Mouse (Mus musculus) liver, embryonic 14.5 days (tissue): ENCODE measurements at regions not wholly inside any gene's neighbourhood (a gene's known extent, or its start where the extent isn't known, plus 50 kb on each side); places are given as distances from the start of the nearest gene placed in this dataset.

ENCODE experiments used
- ATAC-seq: fragments of 200-750 bp; cut with Nextera tagmentation; 2 replicates; pipeline ENCODE4 v1.8.0; 2017; ENCODE audit warnings: moderate number of reproducible peaks, mild to moderate bottlenecking, moderate library complexity; ENCODE audit not compliant: insufficient read depth
- DNase-seq, 3 experiments: peaks; one replicate each; pipeline ENCODE4 v3.0.0-alpha.2; 2012 to 2013; ENCODE audit warnings: low read depth in 3 of 3, low spot score in 3 of 3
- H3K27ac ChIP-seq: fragments of 300-500 bp; sonication (generic); 2 replicates; pipeline ENCODE4 v1.5.1; 2014; ENCODE audit warnings: moderate library complexity, mild to moderate bottlenecking, control low read depth, inconsistent platforms
- H3K27me3 ChIP-seq: fragments of 300-500 bp; sonication (generic); 2 replicates; pipeline ENCODE4 v1.6.1; 2014; ENCODE audit warnings: mild to moderate bottlenecking, low read length, moderate library complexity; ENCODE audit not compliant: control insufficient read depth, insufficient read depth
- H3K36me3 ChIP-seq: fragments of 300-500 bp; sonication (generic); replicated peaks from 2 replicates; pipeline ENCODE4 v1.6.1; 2014; ENCODE audit warnings: low read depth; ENCODE audit not compliant: control insufficient read depth, insufficient read depth
- H3K4me1 ChIP-seq, 2 experiments: fragments of 200-500 bp in 1 of 2; fragments of 300-500 bp in 1 of 2; sonication (generic) in 1 of 2; replicated peaks; 2 replicates each; pipeline ENCODE4 v1.6.1; 2012 to 2014; ENCODE audit warnings: antibody characterized with exemption in 1 of 2, inconsistent platforms in 1 of 2, low read length in 1 of 2; ENCODE audit not compliant: control insufficient read depth in 2 of 2, insufficient read depth in 2 of 2
- H3K4me2 ChIP-seq: fragments of 300-500 bp; sonication (generic); 2 replicates; pipeline ENCODE4 v1.6.1; 2014; ENCODE audit warnings: low read depth, mild to moderate bottlenecking, control low read depth, moderate library complexity
- H3K4me3 ChIP-seq, 2 experiments: fragments of 200-500 bp in 1 of 2; fragments of 300-500 bp in 1 of 2; sonication (generic) in 1 of 2; 2 replicates each; pipeline ENCODE4 v1.5.1; 2012 to 2014; ENCODE audit warnings: low read depth in 2 of 2, low read length in 2 of 2, mild to moderate bottlenecking in 2 of 2, control low read depth in 1 of 2, inconsistent platforms in 1 of 2, moderate library complexity in 1 of 2; ENCODE audit not compliant: insufficient read depth in 1 of 2
- H3K9ac ChIP-seq: fragments of 300-500 bp; sonication (generic); replicated peaks from 2 replicates; pipeline ENCODE4 v1.6.1; 2014; ENCODE audit warnings: mild to moderate bottlenecking, control low read depth, moderate library complexity
- H3K9me3 ChIP-seq: fragments of 300-500 bp; sonication (generic); 2 replicates; pipeline ENCODE4 v1.6.1; 2016; ENCODE audit warnings: low read length, mixed read lengths; ENCODE audit not compliant: control insufficient read depth
- CTCF ChIP-seq: IDR thresholded peaks from 2 replicates; pipeline ENCODE4 v1.5.1; 2016; ENCODE audit warnings: antibody characterized with exemption, low read depth, control low read depth
- EP300 ChIP-seq: IDR thresholded peaks from 2 replicates; pipeline ENCODE4 v1.6.1; 2016; ENCODE audit warnings: antibody characterized with exemption, low read depth
- WGBS: fragments of 180-500 bp; shearing (Covaris S2); extraction: QIAGEN DNeasy Blood & Tissue Kit; methylation state at CpG from one replicate; pipeline ENCODE4 v1.1.7; 2014; ENCODE audit not compliant: insufficient replicate concordance; 5-methylcytosine and 5-hydroxymethylcytosine counted together

- TF ChIP-seq CTCF (no peak), EP300 (no peak)
- Histone ChIP-seq H3K36me3 (no peaks in the 10 kb centered on the region), H3K4me3 (no peak overlapping the region), H3K9ac (no peak overlapping the region), H3K27me3 (no peaks in the 10 kb centered on the region), H3K4me1 (no peaks in the 10 kb centered on the region), H3K27ac (no peak overlapping the region), H3K9me3 (no peaks in the 10 kb centered on the region), H3K4me2 (no peak overlapping the region)
- DNase-seq (no peak), ATAC-seq (no peak)
- 65% methylated on average over 8 of the region's 8 CpGs for WGBS
Observed at GRCm38 (mm10) chr15:67373030-67373429, 872.3 kb upstream of the Lrrc6 start.

- Histone ChIP-seq H3K27ac (no peak overlapping the region), H3K36me3 (no peaks in the 10 kb centered on the region), H3K9ac (no peak overlapping the region), H3K4me1 (peaks cover 0 to 9% of the 10 kb centered on the region in 2 experiments; a peak in 2 of 4 replicates), H3K27me3 (no peaks in the 10 kb centered on the region), H3K4me3 (no peak overlapping the region), H3K9me3 (no peaks in the 10 kb centered on the region), H3K4me2 (no peak overlapping the region)
- DNase-seq = no peak
- ATAC-seq = no peak
- 54% methylated on average over 4 of the region's 4 CpGs for WGBS
- TF ChIP-seq CTCF (no peak), EP300 (no peak)
Observed at GRCm38 (mm10) chr15:67364099-67364756, 863.5 kb upstream of the Lrrc6 start.

GRCm38 (mm10) chr15:67361012-67361571 lies 860.4 kb upstream of the Lrrc6 start:
- Histone ChIP-seq H3K4me1 (peaks cover 0 to 9% of the 10 kb centered on the region in 2 experiments; a peak in 2 of 4 replicates), H3K27me3 (no peaks in the 10 kb centered on the region), H3K9me3 (no peaks in the 10 kb centered on the region), H3K36me3 (no peaks in the 10 kb centered on the region), H3K4me2 (no peak overlapping the region), H3K4me3 (no peak overlapping the region), H3K9ac (no peak overlapping the region), H3K27ac (no peak overlapping the region)
- WGBS = 19% methylated on average over 1 of the region's 1 CpGs
- DNase-seq (no peak), ATAC-seq (no peak)
- no peak for TF ChIP-seq EP300
- TF ChIP-seq CTCF = no peak

- no peak for ATAC-seq
- no peaks in the 10 kb centered on the region for H3K27me3 ChIP-seq
- no peak overlapping the region for H3K27ac ChIP-seq
- TF ChIP-seq CTCF = no peak
- no peak for TF ChIP-seq EP300
- WGBS = 70% methylated on average over 3 of the region's 3 CpGs
- DNase-seq = no peak
- H3K36me3 ChIP-seq = no peaks in the 10 kb centered on the region
- H3K4me3 ChIP-seq = no peak overlapping the region
- no peak overlapping the region for H3K4me2 ChIP-seq
- H3K9me3 ChIP-seq = no peaks in the 10 kb centered on the region
- peaks cover 0 to 9% of the 10 kb centered on the region in 2 experiments; a peak in 2 of 4 replicates for H3K4me1 ChIP-seq
- no peak overlapping the region for H3K9ac ChIP-seq
Observed at GRCm38 (mm10) chr15:67357867-67358266, 857.2 kb upstream of the Lrrc6 start.

- H3K9ac ChIP-seq = no peak overlapping the region
- no peak overlapping the region for H3K4me3 ChIP-seq
- DNase-seq = no peak
- TF ChIP-seq EP300 = no peak
- TF ChIP-seq CTCF = no peak
- no peaks in the 10 kb centered on the region for H3K9me3 ChIP-seq
- no peak for ATAC-seq
- no peak overlapping the region for H3K4me2 ChIP-seq
- no peaks in the 10 kb centered on the region for H3K27me3 ChIP-seq
- H3K4me1 ChIP-seq = no peaks in the 10 kb centered on the region
- no peak overlapping the region for H3K27ac ChIP-seq
- H3K36me3 ChIP-seq = no peaks in the 10 kb centered on the region
Observed at GRCm38 (mm10) chr15:67355334-67355733, 854.6 kb upstream of the Lrrc6 start.
